Mouse (Mus musculus) CH12.LX (cell line): ENCODE data around the gene Icmt. TPM values are rescaled to one million over a fixed set of nuclear protein-coding genes. Genes with fewer than 3 reads are reported as not detected.

ENCODE experiments used
- DNase-seq: peaks from one replicate; pipeline ENCODE4 v3.0.0-alpha.2; 2013; ENCODE audit errors: extremely low read depth
- H3K27ac ChIP-seq: 2 replicates; pipeline ENCODE4 v1.5.1; 2012; ENCODE audit warnings: low read depth, mild to moderate bottlenecking, control low read depth, moderate library complexity; ENCODE audit not compliant: insufficient read depth
- H3K27me3 ChIP-seq: replicated peaks from 2 replicates; pipeline ENCODE3; 2012; ENCODE audit warnings: inconsistent platforms
- H3K36me3 ChIP-seq, 2 experiments: replicated peaks in 1 of 2; 2 replicates each; pipeline versions ENCODE3 to v1.6.1; 2012; ENCODE audit warnings: inconsistent platforms in 1 of 2, low read length in 1 of 2, mild to moderate bottlenecking in 1 of 2, mixed read lengths in 1 of 2, moderate library complexity in 1 of 2; ENCODE audit not compliant: control insufficient read depth in 1 of 2, insufficient read depth in 1 of 2
- H3K4me1 ChIP-seq, 2 experiments: 2 replicates each; pipeline ENCODE4 v1.6.1; 2012; ENCODE audit warnings: inconsistent platforms in 1 of 2, moderate library complexity in 1 of 2; ENCODE audit not compliant: insufficient read depth in 2 of 2, control insufficient read depth in 1 of 2
- H3K4me2 ChIP-seq: 2 replicates; pipeline ENCODE4 v1.6.1; 2012; ENCODE audit warnings: low read depth, mild to moderate bottlenecking, control low read depth; ENCODE audit not compliant: poor library complexity, insufficient read depth, severe bottlenecking
- H3K4me3 ChIP-seq, 3 experiments: fragments of 150-350 bp in 1 of 3; sonication (generic) in 1 of 3; replicated peaks in 1 of 3; 2 replicates each; pipeline versions ENCODE3 to v1.5.1; 2011 to 2012; ENCODE audit warnings: low read depth in 2 of 3, low read length in 2 of 3, mild to moderate bottlenecking in 2 of 3, moderate library complexity in 2 of 3, control low read depth in 1 of 3, improper control_type of control experiment in 1 of 3, inconsistent platforms in 1 of 3, mixed read lengths in 1 of 3; ENCODE audit not compliant: poor library complexity in 1 of 3
- H3K79me2 ChIP-seq: replicated peaks from 2 replicates; pipeline ENCODE4 v1.6.1; 2012; ENCODE audit warnings: mild to moderate bottlenecking, moderate library complexity; ENCODE audit not compliant: control insufficient read depth, poor library complexity, insufficient read depth, severe bottlenecking; ENCODE audit errors: extremely low read depth
- H3K9ac ChIP-seq: 2 replicates; pipeline ENCODE4 v1.6.1; 2012; ENCODE audit warnings: low read depth, mild to moderate bottlenecking, control low read depth, moderate library complexity; ENCODE audit not compliant: insufficient read depth
- H3K9me3 ChIP-seq: replicated peaks from 2 replicates; pipeline ENCODE3; 2012; ENCODE audit warnings: low read length, inconsistent platforms, mixed read lengths
- BHLHE40 ChIP-seq: IDR thresholded peaks from 2 replicates; pipeline ENCODE4 v1.6.1; 2011; ENCODE audit warnings: mild to moderate bottlenecking, low read depth, low read length, improper control_type of control experiment
- CHD1 ChIP-seq: IDR thresholded peaks from 2 replicates; pipeline ENCODE4 v1.6.1; 2012; ENCODE audit warnings: low read depth, low read length, improper control_type of control experiment, inconsistent platforms
- ELF1 ChIP-seq: IDR thresholded peaks from 2 replicates; pipeline ENCODE4 v1.6.1; 2014; ENCODE audit warnings: low read depth, mild to moderate bottlenecking, inconsistent platforms, low read length, improper control_type of control experiment
- ETS1 ChIP-seq: conservative IDR thresholded peaks from 2 replicates; pipeline ENCODE4 v1.6.1; 2012; ENCODE audit warnings: low read depth, mild to moderate bottlenecking, inconsistent platforms, low read length, improper control_type of control experiment, moderate library complexity
- GABPA ChIP-seq: IDR thresholded peaks from 2 replicates; pipeline ENCODE4 v1.6.1; 2012; ENCODE audit warnings: low read depth, low read length, improper control_type of control experiment, inconsistent platforms; ENCODE audit not compliant: insufficient replicate concordance
- IRF4 ChIP-seq: IDR thresholded peaks from 2 replicates; pipeline ENCODE4 v1.6.1; 2014; ENCODE audit warnings: low read depth, mild to moderate bottlenecking, inconsistent platforms, low read length, improper control_type of control experiment
- JUN ChIP-seq: IDR thresholded peaks from 2 replicates; pipeline ENCODE4 v1.6.1; 2011; ENCODE audit warnings: low read depth, mild to moderate bottlenecking, low read length, improper control_type of control experiment, moderate library complexity; ENCODE audit not compliant: insufficient read depth
- JUND ChIP-seq: conservative IDR thresholded peaks from 2 replicates; pipeline ENCODE4 v1.6.1; 2011; ENCODE audit warnings: low read depth, low read length, improper control_type of control experiment
- MAZ ChIP-seq: IDR thresholded peaks from 2 replicates; pipeline ENCODE4 v1.6.1; 2012; ENCODE audit warnings: low read depth, mild to moderate bottlenecking, inconsistent platforms, low read length, improper control_type of control experiment, moderate library complexity
- MEF2A ChIP-seq: IDR thresholded peaks from 2 replicates; pipeline ENCODE4 v1.6.1; 2014; ENCODE audit warnings: low read depth, mild to moderate bottlenecking, inconsistent platforms, low read length, improper control_type of control experiment, borderline replicate concordance
- MXI1 ChIP-seq: IDR thresholded peaks from 2 replicates; pipeline ENCODE4 v1.6.1; 2011; ENCODE audit warnings: mild to moderate bottlenecking, low read depth, low read length, improper control_type of control experiment
- MYC ChIP-seq: IDR thresholded peaks from 2 replicates; pipeline ENCODE4 v1.6.1; 2011; ENCODE audit warnings: low read depth, mild to moderate bottlenecking, improper control_type of control experiment, low read length
- PAX5 ChIP-seq: IDR thresholded peaks from 2 replicates; pipeline ENCODE4 v1.6.1; 2012; ENCODE audit warnings: low read length, inconsistent platforms, mixed read lengths
- POLR2AphosphoS2 ChIP-seq: IDR thresholded peaks from 2 replicates; pipeline ENCODE4 v1.6.1; 2011; ENCODE audit warnings: low read depth, low read length, improper control_type of control experiment
- RCOR1 ChIP-seq: conservative IDR thresholded peaks from 2 replicates; pipeline ENCODE4 v1.6.1; 2012; ENCODE audit warnings: low read depth, mild to moderate bottlenecking, inconsistent platforms, low read length, improper control_type of control experiment
- SMC3 ChIP-seq: IDR thresholded peaks from 2 replicates; pipeline ENCODE4 v1.6.1; 2011; ENCODE audit warnings: low read depth, low read length, improper control_type of control experiment
- TBP ChIP-seq: conservative IDR thresholded peaks from 2 replicates; pipeline ENCODE4 v1.6.1; 2011; ENCODE audit warnings: low read depth, low read length, improper control_type of control experiment
- TCF12 ChIP-seq: IDR thresholded peaks from 2 replicates; pipeline ENCODE4 v1.6.1; 2014; ENCODE audit warnings: low read depth, mild to moderate bottlenecking, inconsistent platforms, low read length, improper control_type of control experiment
- UBTF ChIP-seq: IDR thresholded peaks from 2 replicates; pipeline ENCODE4 v1.6.1; 2012; ENCODE audit warnings: low read depth, mild to moderate bottlenecking, inconsistent platforms, low read length, improper control_type of control experiment, moderate library complexity
- USF1 ChIP-seq: IDR thresholded peaks from 2 replicates; pipeline ENCODE4 v1.6.1; 2014; ENCODE audit warnings: low read depth, mild to moderate bottlenecking, inconsistent platforms, low read length, improper control_type of control experiment
- ZC3H11A ChIP-seq: IDR thresholded peaks from 2 replicates; pipeline ENCODE4 v1.6.1; 2012; ENCODE audit warnings: low read depth, mild to moderate bottlenecking, inconsistent platforms, low read length, improper control_type of control experiment
- dilution Hi-C: fragments of 300-500 bp; cut with MboI; formaldehyde crosslinking; loops from 2 replicates; pipeline ENCODE4 v1.14.3; 2020; ENCODE audit warnings: low sequenced_read_pairs; ENCODE audit not compliant: extremely low pct_unique_long_range_greater_than_20kb, extremely low pct_ligation_motif_present
- in situ Hi-C: fragments of 300-500 bp; cut with MboI; formaldehyde crosslinking; loops from 3 replicates; pipeline ENCODE4 v1.14.3; 2019; ENCODE audit warnings: low sequenced_read_pairs, low pct_ligation_motif_present, low pct_unique_long_range_greater_than_20kb, mixed read lengths
- polyA plus RNA-seq: library from polyadenylated mRNA; unstranded; fragments of >175 nt; gene quantifications from 2 replicates; pipeline ENCODE4 v1.2.1, GENCODE M21; 2012; ENCODE audit warnings: low read depth; ENCODE audit not compliant: insufficient read length
- total RNA-seq, 2 experiments: library from RNA; depleted of rRNA; stranded (reverse); fragments of 300-350 nt in 1 of 2; fragments of >200 nt in 1 of 2; gene quantifications; 2 replicates each; pipeline ENCODE4 v1.2.3; 2012 to 2014

Gene Icmt
- total and polyA plus RNA-seq, 3 experiments, result 18.5 to 29.8 (median 21.5) TPM

DNA sequence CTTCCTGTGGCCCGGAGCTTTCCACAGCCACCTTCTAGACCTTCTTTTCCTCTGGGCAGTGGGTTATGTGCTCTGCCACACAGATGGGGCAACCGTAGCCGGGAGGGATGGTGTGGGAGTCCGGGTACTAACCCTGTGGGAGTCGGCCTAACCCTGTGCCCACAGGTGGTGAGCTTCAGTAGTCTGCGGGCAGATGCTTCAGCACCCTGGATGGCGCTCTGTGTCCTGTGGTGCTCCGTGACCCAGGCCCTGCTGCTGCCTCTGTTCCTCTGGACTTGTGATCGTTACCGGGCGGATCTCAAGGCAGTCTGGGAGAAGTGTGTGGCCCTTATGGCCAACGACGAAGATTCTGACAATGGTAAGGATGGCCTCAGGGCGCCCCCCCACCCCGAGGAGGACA is 15.4 kb upstream of the Icmt start:
- TF ChIP-seq MEF2A, result no peak
- no peak for TF ChIP-seq JUND
- TF ChIP-seq IRF4, result no peak
- no peak for TF ChIP-seq MXI1
- H3K27me3 ChIP-seq, result peaks cover 30% of the 10 kb centered on the region

DNA sequence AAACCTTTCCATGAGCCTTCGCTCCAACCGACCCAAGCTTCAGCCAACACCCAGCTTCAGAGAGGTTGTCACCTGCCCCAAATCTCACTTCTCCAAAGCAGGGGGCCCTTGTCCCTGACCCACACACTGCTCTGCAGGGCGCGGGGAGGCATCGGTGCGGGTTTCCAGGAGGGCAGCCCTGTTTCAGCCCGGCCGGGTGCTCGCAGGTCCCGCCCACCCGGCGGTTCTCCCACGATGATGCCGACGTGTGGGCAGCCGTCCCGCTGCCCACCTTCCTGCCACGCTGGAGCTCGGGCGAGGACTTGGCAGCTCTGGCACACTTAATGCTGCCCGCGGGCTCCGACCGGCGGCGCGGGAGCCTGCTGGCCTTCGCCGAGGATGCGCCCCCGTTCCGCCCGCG is 14.3 kb upstream of the Icmt start:
- peaks cover 39% of the 10 kb centered on the region for H3K27me3 ChIP-seq
- no peak for DNase-seq
- dilution Hi-C loops (no loop called here), in situ Hi-C loops (loop anchor here (25.0 kb wide), 1 partner anchor 1830 kb away; no protein-coding TSS in a partner anchor)
- H3K4me1 ChIP-seq, result peaks cover 9 to 15% of the 10 kb centered on the region in 2 experiments
- TF ChIP-seq SMC3 (no peak), RCOR1 (no peak), ZC3H11A (no peak), ETS1 (no peak), MAZ (no peak), JUND (no peak), BHLHE40 (no peak), USF1 (no peak), GABPA (no peak), POLR2AphosphoS2 (no peak), ELF1 (no peak), TBP (no peak), JUN (no peak), CHD1 (no peak), MYC (no peak), TCF12 (no peak), PAX5 (no peak), UBTF (no peak)
- H3K9me3 ChIP-seq, result peaks cover 5% of the 10 kb centered on the region
- H3K27ac ChIP-seq, result no peak overlapping the region
- H3K4me2 ChIP-seq, result peak overlapping the region; percentile 69
- peak overlapping the region in 1 of 3 experiments; percentile 36 for H3K4me3 ChIP-seq
- no peaks in the 10 kb centered on the region for H3K79me2 ChIP-seq
- no peak overlapping the region for H3K9ac ChIP-seq
- H3K36me3 ChIP-seq, result peaks cover 0 to 16% of the 10 kb centered on the region in 2 experiments

More for the DNA sequence above, 15.4 kb upstream of the Icmt start:
- Histone ChIP-seq H3K9me3 (peaks cover 5% of the 10 kb centered on the region), H3K79me2 (no peaks in the 10 kb centered on the region), H3K4me1 (peaks cover 9 to 15% of the 10 kb centered on the region in 2 experiments), H3K4me3 (no peak overlapping the region), H3K9ac (no peak overlapping the region), H3K36me3 (peaks cover 0 to 16% of the 10 kb centered on the region in 2 experiments), H3K27ac (no peak overlapping the region), H3K4me2 (no peak overlapping the region)
- no peak for DNase-seq
- dilution Hi-C loops, result no loop called here
- in situ Hi-C loops, result loop anchor here (25.0 kb wide), 1 partner anchor 1831 kb away; no protein-coding TSS in a partner anchor
